8 mouse cellular contexts compared by ENCODE assay signal in genomic region chr1:36471181-36472105, GRCm38 (mm10). TPM values are rescaled to one million over a fixed set of nuclear protein-coding genes. Genes with fewer than 3 reads are reported as not detected.
DNase-seq lines count a peak whose midpoint lies in the region; ATAC-seq lines count a peak whose summit lies in the region.

Gene Cnnm4 (plus strand): TSS chr1:36471620.

- H3K36me3 ChIP-seq in hindbrain, embryonic 14.5 days (replicated peaks; ENCODE audit: control insufficient read depth, insufficient read depth): no peaks in the 10 kb centered on the region

- WGBS in hindbrain, embryonic 14.5 days: under 1% methylated on average over 79 of the region's 98 CpGs

- peak; percentile 91 for ATAC-seq in hindbrain, embryonic 14.5 days (ENCODE audit: low FRiP score)

- DNase-seq in R1 (ENCODE audit: low read depth, low spot score): peak; percentile 79
- DNase-seq in cerebellum, postnatal 25 days: peak; percentile 90 to 95
- DNase-seq in frontal cortex, postnatal 25 days (ENCODE audit: low spot score in 2 of 2): peak; percentile 53 to 72
- peak; percentile 80 for DNase-seq in hindbrain, embryonic 14.5 days (ENCODE audit: low spot score)
- peak; percentile 81 to 83 for DNase-seq in layer of hippocampus, postnatal 36 days
- DNase-seq in lung, postnatal 25 days (ENCODE audit: low spot score): peak; percentile 88
- peak; percentile 73 for DNase-seq in retina, adult 2 months (ENCODE audit: low read depth, low spot score)
- peak; percentile 90 for DNase-seq in thymus, postnatal 25 days

- H3K9ac ChIP-seq in hindbrain, embryonic 14.5 days: peak within 1 kb of the TSS; percentile 73

- peak within 1 kb of the TSS; percentile 66 for H3K4me3 ChIP-seq in hindbrain, embryonic 14.5 days (replicated peaks; ENCODE audit: low read length)

- peaks cover 48% of the 10 kb centered on the region for H3K4me1 ChIP-seq in hindbrain, embryonic 14.5 days (replicated peaks; ENCODE audit: control insufficient read depth, insufficient read depth, low read length)

- H3K27ac ChIP-seq in hindbrain, embryonic 14.5 days: peak within 1 kb of the TSS; percentile 67

- no peaks in the 10 kb centered on the region for H3K27me3 ChIP-seq in hindbrain, embryonic 14.5 days (ENCODE audit: control insufficient read depth, insufficient read depth, low read length)

- peak within 1 kb of the TSS; percentile 73 for H3K4me2 ChIP-seq in hindbrain, embryonic 14.5 days (replicated peaks)

- H3K9me3 ChIP-seq in hindbrain, embryonic 14.5 days (ENCODE audit: control insufficient read depth, low read length): no peaks in the 10 kb centered on the region

RNA-seq across cellular contexts. Expression of gene Cnnm4, which starts in this region (rescaled TPM):
- 9.2 and 10.6 TPM in 2 replicates for polyA plus RNA-seq in hindbrain, embryonic 14.5 days (2014; fragmentation: Nextera tagmentation; extraction: Ambion mirVana)
- total RNA-seq in layer of hippocampus, postnatal 36 days (2021): 10 to 100 TPM; 15.4 to 17.0 TPM

Comparison
In these comparisons a context has a peak if more than half of its experiments do, and no peak if none do; other contexts are left out.
1. Peak in every context shown above with its lines: DNase-seq, ATAC-seq, H3K4me3 ChIP-seq and H3K27ac ChIP-seq.